Mouse (Mus musculus): ENCODE measurements around the gene Phgdh. TPM values are rescaled to one million over a fixed set of nuclear protein-coding genes. Genes with fewer than 3 reads are reported as not detected.
"Not testable (repeated sequence)": the region's sequence is repeated elsewhere in the genome, so short reads cannot be mapped to it uniquely, and the experiment has no call there.

Phgdh gene
- polyA plus RNA-seq (2012; rRNA removed): 53.1 and 70.7 TPM in 2 replicates

- H3K36me3 ChIP-seq (ENCODE audit: control insufficient read depth, insufficient read depth, low read length); H3K27me3 ChIP-seq (ENCODE audit: control insufficient read depth, insufficient read depth, low read length): not testable (repeated sequence)
- peak; percentile 65 to 82 for DNase-seq (ENCODE audit: low read depth in 1 of 2, low spot score in 2 of 2)
- peaks cover 31% of the 10 kb centered on the region; the same call in 1 of the 2 replicates for H3K4me1 ChIP-seq (ENCODE audit: control insufficient read depth, insufficient read depth, insufficient read length)
- peak within 1 kb of the TSS; percentile 67 for H3K4me3 ChIP-seq (ENCODE audit: extremely low read depth, insufficient read depth, insufficient read length)
- WGBS: 0% methylated on average over 10 of the region's 10 CpGs
- peak within 1 kb of the TSS; percentile 18; the same call in 1 of the 2 replicates for H3K27ac ChIP-seq (ENCODE audit: insufficient read depth, low read length)
These were observed at the start of gene Phgdh for GRCm38 (mm10) chr3:98339706-98340109. Gene Phgdh, minus strand, starts transcription at chr3:98339990.

GRCm38 (mm10) chr3:98389305-98389704 lies 49.5 kb upstream of the Phgdh start:
- Histone ChIP-seq H3K27ac (ENCODE audit: insufficient read depth, low read length) (no peak overlapping the region), H3K4me1 (ENCODE audit: control insufficient read depth, insufficient read depth, insufficient read length) (no peaks in the 10 kb centered on the region), H3K4me3 (ENCODE audit: extremely low read depth, insufficient read depth, insufficient read length) (no peak overlapping the region), H3K27me3 (ENCODE audit: control insufficient read depth, insufficient read depth, low read length) (0 out of 2 replicates have a peak, but pooled peaks cover under 1% of the 10 kb centered on the region), H3K36me3 (ENCODE audit: control insufficient read depth, insufficient read depth, low read length) (no peaks in the 10 kb centered on the region)
- DNase-seq (ENCODE audit: low read depth in 1 of 2, low spot score in 2 of 2): no peak
- WGBS: 70% methylated on average over 3 of the region's 3 CpGs
- no peak for TF ChIP-seq CTCF (IDR thresholded peaks at IDR 0.05; ENCODE audit: extremely low read depth, insufficient read depth, insufficient read length, insufficient replicate concordance)
- no peak for TF ChIP-seq POLR2A (IDR thresholded peaks at IDR 0.05; ENCODE audit: low read depth, low read length)

GRCm38 (mm10) chr3:98387756-98388155 lies 48.0 kb upstream of the Phgdh start:
- no peak overlapping the region for H3K27ac ChIP-seq (ENCODE audit: insufficient read depth, low read length)
- H3K27me3 ChIP-seq (ENCODE audit: control insufficient read depth, insufficient read depth, low read length): peaks cover 6% of the 10 kb centered on the region; the same call in 1 of the 2 replicates
- no peak overlapping the region for H3K4me3 ChIP-seq (ENCODE audit: extremely low read depth, insufficient read depth, insufficient read length)
- 87% methylated on average over 7 of the region's 7 CpGs for WGBS
- H3K4me1 ChIP-seq (ENCODE audit: control insufficient read depth, insufficient read depth, insufficient read length): peaks cover 2% of the 10 kb centered on the region; the same call in 1 of the 2 replicates
- no peak for DNase-seq (ENCODE audit: low read depth in 1 of 2, low spot score in 2 of 2)
- no peaks in the 10 kb centered on the region for H3K36me3 ChIP-seq (ENCODE audit: control insufficient read depth, insufficient read depth, low read length)
- TF ChIP-seq CTCF (IDR thresholded peaks at IDR 0.05; ENCODE audit: extremely low read depth, insufficient read depth, insufficient read length, insufficient replicate concordance): no peak
- no peak for TF ChIP-seq POLR2A (IDR thresholded peaks at IDR 0.05; ENCODE audit: low read depth, low read length)

DNA sequence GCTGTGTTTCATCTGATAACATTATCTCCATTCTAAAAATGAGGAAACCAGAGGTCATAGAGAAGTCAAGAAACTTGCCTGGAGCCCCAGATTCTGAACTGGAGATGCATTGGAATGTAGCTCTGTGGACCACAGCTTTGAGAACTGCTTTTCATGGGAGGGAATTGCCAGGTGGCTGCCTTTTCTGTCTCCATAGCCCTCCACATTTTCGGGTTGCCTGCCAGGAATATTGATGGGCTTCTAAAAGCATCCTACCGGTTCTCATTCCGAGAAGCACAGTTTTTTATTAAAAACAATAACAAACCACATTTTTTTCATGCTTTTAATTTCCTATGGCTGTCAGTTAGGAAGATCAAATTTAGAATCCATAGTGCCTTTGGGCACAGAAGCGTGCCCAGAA lies 47.3 kb upstream of the Phgdh start:
- Histone ChIP-seq H3K27me3 (ENCODE audit: control insufficient read depth, insufficient read depth, low read length) (peaks cover 11% of the 10 kb centered on the region), H3K36me3 (ENCODE audit: control insufficient read depth, insufficient read depth, low read length) (no peaks in the 10 kb centered on the region), H3K4me1 (ENCODE audit: control insufficient read depth, insufficient read depth, insufficient read length) (peaks cover 7% of the 10 kb centered on the region), H3K27ac (ENCODE audit: insufficient read depth, low read length) (no peak overlapping the region), H3K4me3 (ENCODE audit: extremely low read depth, insufficient read depth, insufficient read length) (no peak overlapping the region)
- WGBS: 84% methylated on average over 4 of the region's 4 CpGs
- DNase-seq (ENCODE audit: low read depth in 1 of 2, low spot score in 2 of 2): no peak
- TF ChIP-seq POLR2A (IDR thresholded peaks at IDR 0.05; ENCODE audit: low read depth, low read length) (no peak), CTCF (IDR thresholded peaks at IDR 0.05; ENCODE audit: extremely low read depth, insufficient read depth, insufficient read length, insufficient replicate concordance) (no peak)

GRCm38 (mm10) chr3:98383024-98383790 lies 43.4 kb upstream of the Phgdh start:
- no peak for DNase-seq (ENCODE audit: low read depth in 1 of 2, low spot score in 2 of 2)
- no peaks in the 10 kb centered on the region for H3K36me3 ChIP-seq (ENCODE audit: control insufficient read depth, insufficient read depth, low read length)
- 11% methylated on average over 21 of the region's 21 CpGs for WGBS
- peaks cover 7% of the 10 kb centered on the region for H3K4me1 ChIP-seq (ENCODE audit: control insufficient read depth, insufficient read depth, insufficient read length)
- TF ChIP-seq CTCF (IDR thresholded peaks at IDR 0.05; ENCODE audit: extremely low read depth, insufficient read depth, insufficient read length, insufficient replicate concordance) (no peak), POLR2A (IDR thresholded peaks at IDR 0.05; ENCODE audit: low read depth, low read length) (no peak)
- peak overlapping the region; percentile 39; the same call in 1 of the 2 replicates for H3K4me3 ChIP-seq (ENCODE audit: extremely low read depth, insufficient read depth, insufficient read length)
- peaks cover 11% of the 10 kb centered on the region for H3K27me3 ChIP-seq (ENCODE audit: control insufficient read depth, insufficient read depth, low read length)
- H3K27ac ChIP-seq (ENCODE audit: insufficient read depth, low read length): no peak overlapping the region

- H3K27ac ChIP-seq (ENCODE audit: insufficient read depth, low read length): no peak within 1 kb of the TSS
- peaks cover 7% of the 10 kb centered on the region for H3K4me1 ChIP-seq (ENCODE audit: control insufficient read depth, insufficient read depth, insufficient read length)
- H3K27me3 ChIP-seq (ENCODE audit: control insufficient read depth, insufficient read depth, low read length): peaks cover 11% of the 10 kb centered on the region
- no peak for TF ChIP-seq POLR2A (IDR thresholded peaks at IDR 0.05; ENCODE audit: low read depth, low read length)
- TF ChIP-seq CTCF (IDR thresholded peaks at IDR 0.05; ENCODE audit: extremely low read depth, insufficient read depth, insufficient read length, insufficient replicate concordance): no peak
- H3K36me3 ChIP-seq (ENCODE audit: control insufficient read depth, insufficient read depth, low read length): no peaks in the 10 kb centered on the region
- H3K4me3 ChIP-seq (ENCODE audit: extremely low read depth, insufficient read depth, insufficient read length): peak within 1 kb of the TSS; percentile 39; the same call in 1 of the 2 replicates
- DNase-seq (ENCODE audit: low read depth in 1 of 2, low spot score in 2 of 2): no peak
- WGBS: 2% methylated on average over 41 of the region's 42 CpGs
These were observed 42.6 kb upstream of the Phgdh start, which contains the start of gene Zfp697 for GRCm38 (mm10) chr3:98382246-98382939. Gene Zfp697, plus strand, starts transcription at chr3:98382461.
